Mouse (Mus musculus) intestine, embryonic 14.5 days (tissue): ENCODE measurements at regions not wholly inside any gene's neighbourhood (a gene's known extent, or its start where the extent isn't known, plus 50 kb on each side); places are given as distances from the start of the nearest gene placed in this dataset.

ENCODE experiments used
- ATAC-seq: fragments of 200-750 bp; cut with Nextera tagmentation; replicated peaks from 2 replicates; pipeline ENCODE4 v1.8.0; 2017; ENCODE audit warnings: low read depth, moderate number of reproducible peaks, moderate TSS enrichment, moderate library complexity; ENCODE audit not compliant: low FRiP score, low TSS enrichment
- DNase-seq: peaks from one replicate; pipeline ENCODE4 v3.0.0-alpha.2; 2018; ENCODE audit warnings: low spot score
- H3K27ac ChIP-seq: fragments of 300-500 bp; sonication (generic); 2 replicates; pipeline ENCODE4 v1.5.1; 2014; ENCODE audit warnings: low read depth, mild to moderate bottlenecking, control low read depth
- H3K27me3 ChIP-seq: fragments of 300-500 bp; sonication (generic); replicated peaks from 2 replicates; pipeline ENCODE4 v1.6.1; 2014; ENCODE audit warnings: low read length, control low read depth; ENCODE audit not compliant: control insufficient read depth, insufficient read depth
- H3K36me3 ChIP-seq: fragments of 300-500 bp; sonication (generic); 2 replicates; pipeline ENCODE4 v1.6.1; 2014; ENCODE audit warnings: low read length, control low read depth; ENCODE audit not compliant: control insufficient read depth, insufficient read depth
- H3K4me1 ChIP-seq: fragments of 300-500 bp; sonication (generic); replicated peaks from 2 replicates; pipeline ENCODE4 v1.6.1; 2014; ENCODE audit warnings: low read length, control low read depth, mixed read lengths; ENCODE audit not compliant: control insufficient read depth, insufficient read depth
- H3K4me2 ChIP-seq: fragments of 300-500 bp; sonication (generic); 2 replicates; pipeline ENCODE4 v1.6.1; 2014; ENCODE audit warnings: low read length
- H3K4me3 ChIP-seq: fragments of 300-500 bp; sonication (generic); 2 replicates; pipeline ENCODE4 v1.5.1; 2014; ENCODE audit warnings: low read depth, low read length, control low read depth, mixed read lengths
- H3K9ac ChIP-seq: fragments of 300-500 bp; sonication (generic); 2 replicates; pipeline ENCODE4 v1.6.1; 2014; ENCODE audit warnings: mild to moderate bottlenecking, low read length
- H3K9me3 ChIP-seq: fragments of 300-500 bp; sonication (generic); 2 replicates; pipeline ENCODE4 v1.6.1; 2016; ENCODE audit warnings: low read length, control low read depth; ENCODE audit not compliant: control insufficient read depth
- WGBS: fragments of 180-500 bp; shearing (Covaris S2); extraction: QIAGEN DNeasy Blood & Tissue Kit; methylation state at CpG from one replicate; pipeline ENCODE4 v1.1.7; 2014; 5-methylcytosine and 5-hydroxymethylcytosine counted together

DNA sequence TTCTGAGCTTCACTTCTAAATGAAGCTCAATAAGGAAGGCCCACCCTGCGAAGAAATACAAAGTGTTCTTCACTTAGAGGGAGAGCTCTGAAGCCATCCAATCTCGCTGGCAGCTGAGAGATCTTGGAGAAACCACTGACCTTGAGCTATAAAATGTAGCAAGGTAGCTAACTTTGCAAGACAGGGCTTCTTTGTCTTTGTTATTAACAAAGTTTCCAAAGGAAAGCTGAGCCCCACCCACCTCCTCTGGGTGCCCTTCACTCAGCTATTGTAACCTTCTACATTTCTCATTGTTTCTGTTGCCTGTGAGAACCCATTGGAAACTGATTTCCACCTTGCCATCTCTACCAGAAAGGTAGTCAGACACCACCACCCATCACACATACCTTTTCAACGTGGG is 57.2 kb upstream of the Usp9x start:
- Histone ChIP-seq H3K4me1 (no peaks in the 10 kb centered on the region), H3K4me2 (no peak overlapping the region), H3K36me3 (no peaks in the 10 kb centered on the region), H3K4me3 (no peak overlapping the region), H3K27ac (no peak overlapping the region), H3K27me3 (no peaks in the 10 kb centered on the region), H3K9me3 (no peaks in the 10 kb centered on the region), H3K9ac (no peak overlapping the region)
- DNase-seq (no peak), ATAC-seq (no peak)
- WGBS: 67% methylated on average over 3 of the region's 3 CpGs

DNA sequence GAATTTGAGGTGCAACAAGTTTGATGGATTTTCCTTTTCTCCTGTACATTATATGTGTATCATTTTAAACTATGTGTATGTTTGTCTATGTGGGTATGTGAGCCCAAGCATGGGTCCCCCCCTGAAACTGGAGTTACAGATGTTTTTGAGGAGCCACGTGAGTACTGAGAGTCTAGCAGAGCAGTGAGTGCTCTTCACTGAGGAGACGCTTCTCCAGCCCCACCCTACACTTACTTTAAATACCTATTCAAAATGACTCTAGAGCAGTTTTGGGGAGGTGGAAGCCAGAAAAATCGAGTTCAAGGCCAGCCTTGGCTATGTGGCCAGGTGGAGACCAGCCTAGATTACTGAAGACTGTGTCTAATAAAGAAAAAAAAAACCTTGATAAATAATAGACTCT is 58.2 kb upstream of the Usp9x start:
- no peak overlapping the region for H3K4me3 ChIP-seq
- H3K9ac ChIP-seq: no peak overlapping the region
- no peaks in the 10 kb centered on the region for H3K4me1 ChIP-seq
- no peak overlapping the region for H3K27ac ChIP-seq
- no peak for DNase-seq
- no peak for ATAC-seq
- 70% methylated on average over 3 of the region's 3 CpGs for WGBS
- no peaks in the 10 kb centered on the region for H3K27me3 ChIP-seq
- no peak overlapping the region for H3K4me2 ChIP-seq
- no peaks in the 10 kb centered on the region for H3K36me3 ChIP-seq
- H3K9me3 ChIP-seq: no peaks in the 10 kb centered on the region

DNA sequence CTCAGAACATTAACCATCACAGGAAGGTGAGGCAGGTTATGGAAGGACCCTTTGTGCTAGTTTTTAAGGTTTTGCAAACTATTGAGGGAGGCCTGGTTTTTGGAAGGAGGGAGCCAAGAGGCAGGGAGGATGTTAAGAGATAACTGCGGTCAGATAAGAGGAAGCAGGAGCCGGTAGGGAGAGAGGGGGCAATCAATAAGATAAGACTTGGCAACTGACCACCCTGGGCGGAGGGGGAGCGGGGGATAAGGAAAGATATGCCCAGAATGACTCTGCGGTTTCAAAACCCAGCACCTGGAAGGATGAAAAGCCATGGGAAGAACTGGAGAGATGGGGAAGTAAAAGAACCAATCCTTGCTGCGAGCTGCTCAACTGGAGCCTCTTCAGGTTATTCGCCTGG is 80.5 kb upstream of the Usp9x start:
- no peak overlapping the region for H3K4me2 ChIP-seq
- H3K4me3 ChIP-seq: no peak overlapping the region
- DNase-seq: no peak
- H3K36me3 ChIP-seq: no peaks in the 10 kb centered on the region
- no peak overlapping the region for H3K27ac ChIP-seq
- H3K27me3 ChIP-seq: no peaks in the 10 kb centered on the region
- no peak overlapping the region for H3K9ac ChIP-seq
- ATAC-seq: no peak
- WGBS: 51% methylated on average over 7 of the region's 7 CpGs
- no peaks in the 10 kb centered on the region for H3K4me1 ChIP-seq
- H3K9me3 ChIP-seq: no peaks in the 10 kb centered on the region

GRCm38 (mm10) chrX:12977676-12978075 is 93.6 kb upstream of the Usp9x start:
- no peaks in the 10 kb centered on the region for H3K4me1 ChIP-seq
- ATAC-seq (no peak), DNase-seq (no peak)
- H3K4me3 ChIP-seq: no peak overlapping the region
- H3K9me3 ChIP-seq: no peaks in the 10 kb centered on the region
- no peaks in the 10 kb centered on the region for H3K27me3 ChIP-seq
- H3K36me3 ChIP-seq: no peaks in the 10 kb centered on the region
- H3K27ac ChIP-seq: no peak overlapping the region
- H3K9ac ChIP-seq: no peak overlapping the region
- H3K4me2 ChIP-seq: no peak overlapping the region
- WGBS: 63% methylated on average over 6 of the region's 6 CpGs

GRCm38 (mm10) chrX:12968979-12969746 is 102.1 kb upstream of the Usp9x start:
- WGBS: 81% methylated on average over 7 of the region's 7 CpGs
- no peak overlapping the region for H3K9ac ChIP-seq

GRCm38 (mm10) chrX:12959467-12960314 is 111.6 kb upstream of the Usp9x start:
- no peaks in the 10 kb centered on the region for H3K9me3 ChIP-seq
- H3K27ac ChIP-seq: no peak overlapping the region
- DNase-seq (no peak), ATAC-seq (no peak)
- no peak overlapping the region for H3K4me3 ChIP-seq
- no peak overlapping the region for H3K4me2 ChIP-seq
- H3K36me3 ChIP-seq: no peaks in the 10 kb centered on the region
- H3K9ac ChIP-seq: no peak overlapping the region
- H3K4me1 ChIP-seq: no peaks in the 10 kb centered on the region
- 67% methylated on average over 11 of the region's 11 CpGs for WGBS
- H3K27me3 ChIP-seq: no peaks in the 10 kb centered on the region

More at GRCm38 (mm10) chrX:12968979-12969746, 102.1 kb upstream of the Usp9x start:
- H3K4me1 ChIP-seq: no peaks in the 10 kb centered on the region
- ATAC-seq: no peak
- H3K36me3 ChIP-seq: no peaks in the 10 kb centered on the region
- H3K27ac ChIP-seq: no peak overlapping the region
- H3K4me3 ChIP-seq: no peak overlapping the region
- no peak for DNase-seq
- no peaks in the 10 kb centered on the region; the same call in 1 of the 2 replicates for H3K27me3 ChIP-seq
- no peak overlapping the region for H3K4me2 ChIP-seq
- H3K9me3 ChIP-seq: no peaks in the 10 kb centered on the region

GRCm38 (mm10) chrX:12958873-12959272 is 112.4 kb upstream of the Usp9x start:
- Histone ChIP-seq H3K4me3 (no peak overlapping the region), H3K27ac (no peak overlapping the region), H3K4me2 (no peak overlapping the region), H3K36me3 (no peaks in the 10 kb centered on the region), H3K4me1 (no peaks in the 10 kb centered on the region), H3K27me3 (no peaks in the 10 kb centered on the region), H3K9me3 (no peaks in the 10 kb centered on the region), H3K9ac (no peak overlapping the region)
- DNase-seq: no peak
- no peak for ATAC-seq
- 40% methylated on average over 2 of the region's 2 CpGs for WGBS

DNA sequence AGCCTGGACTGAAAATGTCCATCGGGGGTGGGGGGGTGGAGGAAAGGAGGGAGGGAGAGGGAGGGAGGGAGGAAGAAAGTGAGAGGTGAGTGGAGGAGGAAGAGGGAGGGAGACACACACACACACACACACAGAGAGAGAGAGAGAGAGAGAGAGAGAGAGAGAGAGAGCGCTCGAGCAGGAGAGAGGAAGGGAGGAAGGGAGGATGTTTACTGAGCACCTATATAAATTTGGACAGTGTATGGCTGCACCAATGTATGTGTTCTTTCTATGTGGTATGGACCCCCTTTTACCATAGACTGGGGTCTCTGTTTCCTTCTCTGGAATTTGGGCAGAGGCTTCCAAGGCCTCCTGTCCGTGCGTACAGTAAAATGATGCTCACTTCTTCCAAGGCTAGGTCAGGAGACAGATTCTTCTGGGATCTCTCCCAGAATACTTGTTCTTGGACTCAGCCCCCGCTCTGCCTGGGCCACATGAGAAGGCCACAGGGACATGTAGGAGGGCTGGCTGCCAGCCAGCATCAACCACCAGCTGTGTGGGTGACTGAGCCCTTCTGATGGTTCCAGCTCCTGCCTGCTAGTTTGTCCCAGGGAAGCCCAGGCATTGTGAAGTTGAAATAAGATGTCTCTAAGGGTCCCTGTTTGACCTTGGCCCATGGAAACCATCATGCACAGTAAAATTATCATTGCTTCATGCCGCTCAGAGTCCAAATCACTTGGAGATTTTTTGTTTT is 120.2 kb upstream of the Usp9x start:
- 60% methylated on average over 7 of the region's 7 CpGs for WGBS
- no peak overlapping the region for H3K9ac ChIP-seq
- H3K36me3 ChIP-seq: no peaks in the 10 kb centered on the region
- ATAC-seq (no peak), DNase-seq (no peak)
- H3K27ac ChIP-seq: no peak overlapping the region
- no peaks in the 10 kb centered on the region; the same call in 1 of the 2 replicates for H3K4me1 ChIP-seq
- H3K27me3 ChIP-seq: no peaks in the 10 kb centered on the region
- no peaks in the 10 kb centered on the region for H3K9me3 ChIP-seq
- no peak overlapping the region for H3K4me2 ChIP-seq
- H3K4me3 ChIP-seq: no peak overlapping the region
